Mouse (Mus musculus): ENCODE results near the gene Cdyl. TPM values are rescaled to one million over a fixed set of nuclear protein-coding genes. Genes with fewer than 3 reads are reported as not detected.

Cdyl gene
- polyA plus RNA-seq, 1 experiment from 2014 or later, result 11.4 TPM

DNA sequence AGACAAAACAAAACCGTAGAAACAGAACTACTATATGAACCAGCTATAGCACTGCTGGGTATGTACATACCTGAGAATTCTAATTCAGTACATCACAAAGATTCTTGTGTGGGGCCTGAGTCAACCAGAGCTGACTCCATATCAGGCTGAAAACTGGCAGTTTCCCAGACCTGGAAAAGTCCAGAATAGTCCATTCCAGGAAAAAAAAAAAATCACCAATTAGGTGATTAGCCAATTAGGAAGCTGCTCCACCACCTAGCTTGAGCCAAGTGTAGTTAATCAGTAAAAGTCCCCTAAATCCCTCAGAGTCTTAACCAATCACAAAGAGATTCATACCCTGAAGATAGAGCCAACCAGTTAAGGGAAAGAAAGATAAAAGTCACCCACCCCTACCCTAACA lies 251.8 kb downstream of the Cdyl start:
- Histone ChIP-seq H3K4me2 (replicated peaks; ENCODE audit: low read depth, low read length) (no peak overlapping the region), H3K4me3 (ENCODE audit: low read depth, low read length) (no peak overlapping the region), H3K4me1 (ENCODE audit: control insufficient read depth, insufficient read depth, low read length) (no peaks in the 10 kb centered on the region), H3K9ac (replicated peaks; ENCODE audit: low read depth, low read length) (no peak overlapping the region), H3K27ac (ENCODE audit: low read length) (no peak overlapping the region), H3K9me3 (ENCODE audit: control insufficient read depth, low read depth, low read length) (no peaks in the 10 kb centered on the region; the same call in 1 of the 2 replicates), H3K36me3 (ENCODE audit: control insufficient read depth, insufficient read depth, low read length) (no peaks in the 10 kb centered on the region), H3K27me3 (ENCODE audit: control insufficient read depth, insufficient read depth, low read length) (no peaks in the 10 kb centered on the region)
- 90% methylated on average over 1 of the region's 1 CpGs for WGBS
- ATAC-seq (ENCODE audit: insufficient number of reproducible peaks, insufficient read depth, low FRiP score, low read depth), result no peak

Other genes starting within 250 kb of the Cdyl start
- 21.5 and 25.2 TPM in 2 replicates for gene Rpp40, start 246.5 kb downstream of the Cdyl start, polyA plus RNA-seq (2014; fragmentation: Nextera tagmentation; extraction: Ambion mirVana)

Measured in stomach, embryonic 14.5 days (tissue).